Mouse (Mus musculus): ENCODE results near the gene Wdr24.
A peak's percentile ranks its signal among the peaks of the same experiment; 100 is the strongest.

Wdr24 gene

GRCm38 (mm10) chr17:25831451-25832281, 8.2 kb downstream of the Wdr24 start:
- DNase-seq (ENCODE audit: low read depth): no peak

DNA sequence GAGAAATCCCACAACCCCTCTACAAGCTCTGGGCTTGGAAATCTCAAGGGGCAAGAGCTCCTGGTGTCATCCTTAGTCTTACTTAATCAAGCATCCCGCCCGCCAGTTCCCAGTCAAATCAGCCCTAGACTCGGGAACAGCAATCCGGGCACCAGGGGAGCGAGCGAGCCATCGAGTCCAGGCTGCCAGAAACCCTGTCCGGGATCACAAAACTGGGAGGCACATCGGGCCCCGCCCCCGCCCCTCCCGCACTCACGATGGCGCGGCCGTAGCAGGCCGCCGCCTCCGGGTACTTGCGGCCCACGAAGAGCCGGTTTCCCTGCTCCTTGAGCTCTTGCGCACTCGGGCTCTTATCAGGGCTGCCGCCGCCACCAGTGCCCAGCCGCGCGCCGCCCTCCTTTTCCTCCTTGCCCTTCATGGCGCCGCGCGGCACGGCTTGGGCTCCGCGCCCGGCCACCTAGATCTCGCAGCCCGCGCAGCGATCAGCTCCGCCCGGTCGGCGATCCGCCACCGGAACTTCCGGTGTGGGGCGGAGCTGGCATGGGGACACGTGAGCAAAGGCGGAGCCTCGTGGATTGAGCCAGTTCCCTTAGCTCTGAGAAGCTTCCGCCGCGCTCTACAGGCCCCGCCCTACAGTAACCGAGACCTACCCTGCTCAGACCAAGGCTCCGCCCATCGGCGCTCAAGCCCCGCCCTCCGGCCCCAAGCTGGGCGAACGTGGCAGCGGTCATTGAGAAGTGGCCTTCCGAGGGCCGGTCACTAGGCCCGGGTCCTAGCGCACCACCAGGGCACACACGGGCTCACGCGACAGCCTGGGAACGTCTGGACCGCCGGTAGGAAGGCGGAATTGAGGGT, 9.2 kb downstream of the Wdr24 start:
- DNase-seq (ENCODE audit: low read depth): peak; percentile 99

GRCm38 (mm10) chr17:25833291-25833663, 9.8 kb downstream of the Wdr24 start, which contains the start of gene Stub1:
Gene Stub1 (minus strand): TSS chr17:25833404.
- DNase-seq (ENCODE audit: low read depth): no peak

DNA sequence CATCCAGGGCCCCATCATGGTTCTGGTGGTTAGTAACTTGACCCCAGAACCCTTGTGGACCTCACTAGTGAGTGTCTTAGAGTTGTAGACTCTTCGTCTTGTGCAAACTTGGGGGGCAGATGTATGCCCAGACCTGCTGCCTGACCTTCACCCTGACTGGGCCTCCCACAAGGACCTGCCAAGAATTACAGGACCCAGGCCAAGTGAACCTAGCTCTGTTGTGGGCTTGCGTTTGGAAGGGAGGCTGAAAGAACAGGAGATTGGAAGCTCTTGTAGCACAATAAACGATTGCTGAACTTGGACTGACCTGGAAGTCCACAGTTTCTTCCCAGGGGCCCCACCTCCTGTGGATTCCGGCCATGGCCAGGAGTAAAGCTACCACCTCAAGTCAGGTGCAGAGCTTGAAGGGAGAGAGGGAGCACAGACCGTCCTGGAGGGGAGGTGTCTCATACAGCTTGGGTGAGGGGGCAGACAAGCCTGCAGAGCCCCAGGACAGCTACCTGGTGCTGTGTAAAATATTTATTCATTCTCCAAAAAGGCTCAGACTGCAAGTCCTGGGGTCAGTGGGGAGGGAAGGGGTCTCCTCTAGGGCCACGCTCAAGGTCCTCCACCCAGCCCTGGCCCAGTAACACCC, 10.7 kb downstream of the Wdr24 start:
- DNase-seq (ENCODE audit: low read depth): no peak

DNA sequence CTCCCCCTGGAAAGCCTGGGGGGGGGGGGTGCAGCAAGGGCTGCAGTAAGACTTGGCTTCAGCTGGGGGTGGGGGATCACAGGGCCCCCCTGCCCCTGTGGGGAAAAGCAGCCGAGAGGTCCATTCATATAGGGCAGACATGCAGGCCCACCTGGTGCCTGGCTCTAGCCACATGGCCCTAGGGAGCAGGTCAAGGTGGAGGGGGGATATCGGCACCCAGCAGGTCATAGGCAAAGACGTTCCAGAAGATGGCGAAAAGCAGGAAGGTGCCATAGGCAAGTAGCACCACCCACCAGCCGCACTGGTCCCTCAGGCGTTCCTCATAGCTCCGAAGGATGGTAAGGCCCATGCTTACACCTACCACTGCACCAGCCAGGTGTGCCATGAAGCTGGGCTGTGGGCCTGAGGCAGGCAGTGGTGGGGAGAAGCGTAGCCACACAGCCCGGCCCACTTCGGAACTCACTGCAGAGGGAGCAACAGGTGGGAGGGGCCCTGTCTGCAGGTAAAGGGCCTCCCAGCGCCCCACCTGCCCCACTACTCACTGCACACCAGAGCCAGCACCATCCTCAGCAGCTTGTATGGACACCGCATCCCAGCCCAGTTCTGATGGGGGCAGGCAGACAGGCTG, 11.3 kb downstream of the Wdr24 start:
- no peak for DNase-seq (ENCODE audit: low read depth)

- no peak for DNase-seq (ENCODE audit: low read depth)
Measured at GRCm38 (mm10) chr17:25835301-25835700, 11.9 kb downstream of the Wdr24 start.

GRCm38 (mm10) chr17:25835816-25836215, 12.4 kb downstream of the Wdr24 start:
- no peak for DNase-seq (ENCODE audit: low read depth)

GRCm38 (mm10) chr17:25836397-25837075, 13.1 kb downstream of the Wdr24 start:
- DNase-seq (ENCODE audit: low read depth): no peak

GRCm38 (mm10) chr17:25837076-25837410, 13.6 kb downstream of the Wdr24 start, which contains the start of gene Rhbdl1:
Gene Rhbdl1 (minus strand): TSS chr17:25837295.
- peak; percentile 60 for DNase-seq (ENCODE audit: low read depth)

DNA sequence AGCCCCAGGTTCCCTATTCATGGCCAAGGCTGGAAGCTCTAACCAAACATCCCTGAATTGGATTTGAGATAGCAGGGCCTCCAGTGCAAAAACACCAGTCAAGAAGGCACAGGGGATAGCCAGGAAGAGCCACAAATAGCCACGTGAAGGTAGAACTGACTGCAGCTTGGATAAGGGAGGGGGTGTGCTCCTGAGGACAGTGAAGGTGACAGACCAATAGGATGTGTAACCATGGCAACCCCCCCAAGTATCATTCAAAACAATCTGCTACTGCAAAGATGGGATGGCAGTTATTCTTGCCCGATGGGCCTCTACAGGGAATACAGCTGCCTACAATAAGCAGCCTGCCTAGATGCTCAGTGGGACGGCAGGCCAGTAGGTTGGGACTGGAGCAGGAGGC, 14.1 kb downstream of the Wdr24 start:
- peak; percentile 44 for DNase-seq (ENCODE audit: low read depth)

- no peak for DNase-seq (ENCODE audit: low read depth)
Measured at GRCm38 (mm10) chr17:25838904-25839303, 15.5 kb downstream of the Wdr24 start.

DNA sequence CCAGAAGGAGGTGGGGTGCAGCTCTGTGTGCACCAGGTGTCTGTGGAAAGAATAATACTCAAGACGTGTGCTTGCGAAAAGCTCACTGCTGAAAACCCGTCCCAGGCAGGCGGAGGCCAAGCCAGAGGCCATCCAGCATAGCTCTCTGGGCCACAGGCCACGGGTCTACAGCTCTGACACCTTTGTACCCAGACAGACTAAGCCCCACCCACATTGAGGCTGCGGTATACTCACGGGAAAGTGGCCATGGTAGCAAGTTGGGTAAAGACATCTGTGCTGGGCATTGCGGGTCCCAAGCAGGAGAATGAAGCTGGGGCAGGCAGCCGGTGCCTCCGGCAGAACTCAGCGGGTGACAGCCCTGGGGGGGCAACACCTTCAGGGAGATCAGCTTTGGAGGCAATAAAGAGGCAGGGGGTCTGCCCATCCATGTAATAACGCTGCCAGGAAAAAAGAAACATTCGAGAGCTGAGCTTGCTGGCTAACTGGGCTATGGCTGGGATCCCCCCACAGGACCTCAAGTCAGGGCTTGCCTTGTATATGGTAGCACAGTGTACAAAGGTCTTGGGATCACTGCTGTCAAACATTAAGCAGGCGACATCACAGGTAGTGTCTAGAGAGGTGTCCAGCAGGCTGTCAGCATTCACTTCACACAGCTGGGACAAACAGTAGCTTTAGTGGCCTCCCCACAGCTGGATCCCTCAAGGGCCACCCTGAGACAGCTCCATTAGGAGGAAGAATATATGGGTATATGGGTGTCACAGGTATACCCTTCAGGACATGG, 16.2 kb downstream of the Wdr24 start:
- no peak for DNase-seq (ENCODE audit: low read depth)

GRCm38 (mm10) chr17:25840519-25840918, 17.1 kb downstream of the Wdr24 start:
- DNase-seq (ENCODE audit: low read depth): no peak

DNA sequence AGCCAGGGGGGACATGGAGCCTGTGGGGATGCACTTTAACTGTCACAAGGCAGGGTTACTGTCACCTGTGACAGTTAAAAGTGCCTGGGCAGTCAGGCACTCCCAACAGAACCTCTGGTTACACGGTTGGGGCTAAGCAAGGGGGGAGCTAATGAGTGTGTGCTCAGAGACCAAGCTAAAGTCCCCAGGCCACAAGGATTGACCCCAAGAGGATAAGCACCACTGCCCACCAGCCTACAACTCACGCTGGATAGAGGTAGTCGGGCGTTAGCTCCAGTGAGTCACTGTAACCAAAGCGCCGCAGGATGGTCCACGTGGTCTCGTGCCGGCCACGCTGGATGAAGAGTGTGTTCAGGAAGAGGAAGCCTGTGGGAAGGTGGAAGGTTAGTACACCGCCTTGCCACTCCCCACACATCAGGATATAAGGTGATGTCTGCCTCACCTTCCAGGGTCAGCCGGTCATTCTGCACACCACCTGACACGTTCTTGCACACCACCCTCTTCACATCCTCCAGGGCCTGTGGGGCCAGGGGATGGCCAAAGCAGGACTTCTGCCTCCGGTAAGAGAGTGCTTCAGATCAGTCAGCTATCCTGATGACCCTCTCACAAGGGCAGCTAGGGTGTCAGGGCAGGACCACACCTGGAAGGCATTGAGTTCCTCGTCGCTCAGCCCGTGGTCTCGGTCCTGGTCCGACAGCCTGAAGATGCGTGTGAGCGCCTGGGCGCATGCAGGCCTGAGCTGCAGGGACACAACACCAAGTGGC, 17.9 kb downstream of the Wdr24 start, which contains the start of gene Gm20683:
Gene Gm20683 (minus strand): TSS at position 647 of the 764 bp plus-strand sequence.
- DNase-seq (ENCODE audit: low read depth): no peak

DNA sequence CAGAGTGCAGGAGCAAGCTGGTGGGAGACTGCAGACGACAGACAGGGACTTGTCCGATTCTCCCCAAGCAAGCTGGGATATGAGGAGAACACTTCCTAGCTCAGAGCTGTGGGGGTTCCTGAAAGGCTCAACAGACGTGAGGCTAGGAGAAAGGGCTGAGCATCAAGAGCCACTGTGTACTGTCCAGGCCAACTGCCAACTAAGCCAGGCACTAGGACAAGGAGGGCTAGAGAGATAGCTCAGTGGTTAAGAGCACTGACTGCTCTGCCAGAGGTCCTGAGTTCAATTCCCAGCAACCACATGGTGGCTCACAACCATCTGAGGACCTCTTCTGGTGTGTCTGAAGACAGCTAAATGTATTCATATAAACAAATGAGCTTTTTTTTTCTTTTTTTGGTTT, 19.1 kb downstream of the Wdr24 start:
- no peak for DNase-seq (ENCODE audit: low read depth)

DNA sequence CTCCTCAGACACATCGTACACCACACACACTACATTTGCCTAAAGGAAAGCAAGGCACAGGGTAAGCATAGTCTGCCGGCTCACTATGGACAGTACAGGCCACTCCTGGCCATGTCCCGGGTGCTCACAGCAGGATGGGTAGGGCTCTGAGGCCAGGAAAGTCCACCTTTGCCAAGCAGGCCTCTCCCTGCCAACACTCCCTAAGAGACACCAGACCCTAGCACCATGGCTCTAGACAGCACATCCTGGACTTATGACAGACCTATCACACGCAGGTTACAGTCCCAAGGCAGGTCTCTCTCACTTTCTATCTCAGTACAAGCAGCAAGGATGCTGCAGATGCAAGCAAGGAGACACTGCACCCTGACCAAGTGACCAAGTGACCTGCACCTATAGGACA, 19.7 kb downstream of the Wdr24 start:
- no peak for DNase-seq (ENCODE audit: low read depth)

DNA sequence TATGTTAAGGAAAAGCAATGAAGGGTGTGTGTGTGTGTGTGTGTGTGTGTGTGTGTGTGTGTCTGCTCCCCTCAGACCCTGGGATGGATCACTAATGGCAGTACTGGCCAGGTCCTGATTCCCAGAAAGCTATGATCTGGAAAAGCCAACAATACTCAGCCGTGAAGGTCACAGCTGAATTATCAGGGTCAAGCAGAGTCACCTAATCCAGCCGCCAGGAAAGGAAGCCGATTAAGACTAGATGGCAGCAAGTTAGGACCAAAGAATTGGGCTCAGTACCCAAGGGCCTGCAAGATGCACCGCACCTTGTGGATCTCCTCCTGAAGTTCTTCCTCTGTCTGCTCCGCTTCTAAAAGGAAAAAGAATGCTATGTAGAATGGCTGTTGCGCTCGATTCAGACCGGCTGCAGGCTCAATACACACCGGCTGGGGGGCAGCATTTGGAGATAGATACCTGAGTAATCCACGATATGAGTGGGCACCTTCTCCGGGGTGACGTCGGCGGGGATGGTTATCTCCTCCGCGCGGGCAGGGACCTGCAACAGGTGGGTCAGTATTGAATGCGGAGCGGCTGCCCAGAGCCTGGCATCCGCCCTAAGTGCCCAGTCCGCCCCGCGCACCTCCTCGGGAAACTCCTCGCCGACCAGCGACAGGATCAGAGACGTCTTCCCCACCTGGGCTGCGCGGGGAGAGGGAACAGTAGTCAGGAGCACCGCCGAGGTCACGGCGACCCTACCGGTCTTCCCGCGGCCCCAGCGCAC, 20.4 kb downstream of the Wdr24 start:
- DNase-seq (ENCODE audit: low read depth): no peak

DNA sequence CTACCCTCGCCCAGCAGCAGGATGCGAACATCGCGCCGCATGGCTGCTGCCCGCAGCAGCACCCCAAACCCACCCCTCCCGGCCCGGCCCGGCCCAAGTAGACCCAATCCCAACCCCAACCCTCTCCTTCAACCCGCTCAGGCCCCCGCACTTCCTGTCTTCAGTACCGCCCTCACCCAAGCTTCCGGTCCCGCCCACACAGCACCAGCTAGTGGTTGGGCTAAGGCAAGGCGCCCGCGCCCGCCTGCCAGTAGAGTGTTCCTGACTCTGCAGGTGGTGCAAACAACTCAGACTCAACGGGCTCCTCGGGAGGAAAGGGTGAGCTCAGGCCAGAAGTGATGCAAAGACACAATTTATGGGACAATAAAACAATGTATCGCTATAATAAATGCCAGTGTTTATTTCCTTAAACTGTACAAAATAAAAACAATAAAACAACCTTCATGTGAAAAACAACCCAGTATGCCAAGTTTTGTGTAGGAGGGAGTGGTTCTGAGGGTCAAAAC, 21.0 kb downstream of the Wdr24 start, which contains the start of gene Rhot2:
Gene Rhot2 (minus strand): TSS at position 456 of the 506 bp plus-strand sequence.
- DNase-seq (ENCODE audit: low read depth): peak; percentile 98

GRCm38 (mm10) chr17:25860229-25860628, 36.8 kb downstream of the Wdr24 start:
- DNase-seq (ENCODE audit: low read depth): no peak

Measured in induced T-regulatory cell, adult 2 months (primary cell).